Comparison of ENCODE assay signal across 17 mouse cellular contexts in genomic region chr2:31356771-31357170, GRCm38 (mm10).
"Had no signal": no experiment of that assay in that cellular context is flagged by ENCODE, and none has a peak within 500 bp of the region (broad histone marks: within the 10 kb centered on the region; RNA-seq: fewer than 3 reads in every experiment).

No protein-coding gene starts in this region.

- DNase-seq: lung, embryonic 14.5 days; lung, postnatal 10 days; lung, postnatal 4 days; midbrain, embryonic 14.5 days; retina, postnatal 1 day; right cerebral cortex, adult 18-20 months; right cerebral cortex, postnatal 25 days; right cerebral cortex, postnatal 4 days; spleen, adult 18-20 months; thymus, adult 18-20 months; thymus, postnatal 14 days; thymus, postnatal 36 days had no signal

- H3K27ac ChIP-seq: midbrain, embryonic 10.5 days; midbrain, embryonic 12.5 days; neural tube, embryonic 13.5 days; neural tube, embryonic 15.5 days had no signal

- H3K36me3 ChIP-seq: midbrain, embryonic 10.5 days; midbrain, embryonic 12.5 days; neural tube, embryonic 13.5 days; neural tube, embryonic 15.5 days had no signal

- H3K27me3 ChIP-seq: midbrain, embryonic 12.5 days; neural tube, embryonic 13.5 days; neural tube, embryonic 15.5 days had no signal

- H3K4me1 ChIP-seq: midbrain, embryonic 10.5 days; midbrain, embryonic 12.5 days; neural tube, embryonic 13.5 days; neural tube, embryonic 15.5 days had no signal

- H3K9ac ChIP-seq: lung, embryonic 14.5 days; midbrain, embryonic 12.5 days; neural tube, embryonic 13.5 days; neural tube, embryonic 15.5 days had no signal

- H3K4me3 ChIP-seq: midbrain, embryonic 10.5 days; midbrain, embryonic 12.5 days; myocyte; neural tube, embryonic 13.5 days; neural tube, embryonic 15.5 days had no signal
